Mouse (Mus musculus): ENCODE measurements around the gene Pnlip.

The Pnlip gene

GRCm38 (mm10) chr19:58652198-58652597, at the start of gene Pnlip:
Gene Pnlip, plus strand, starts transcription at chr19:58652498.
- no peak for DNase-seq

- DNase-seq = peak; percentile 16
Measured at GRCm38 (mm10) chr19:58609716-58610115, 42.6 kb upstream of the Pnlip start.

GRCm38 (mm10) chr19:58612745-58613144, 39.6 kb upstream of the Pnlip start:
- peak; percentile 30 for DNase-seq

- DNase-seq = peak; percentile 86
Measured at GRCm38 (mm10) chr19:58616606-58617005, 35.7 kb upstream of the Pnlip start.

- DNase-seq = peak; percentile 48
Measured at GRCm38 (mm10) chr19:58620661-58621060, 31.6 kb upstream of the Pnlip start.

GRCm38 (mm10) chr19:58621646-58622045, 30.7 kb upstream of the Pnlip start:
- no peak for DNase-seq

- no peak for DNase-seq
Measured at GRCm38 (mm10) chr19:58624799-58625198, 27.5 kb upstream of the Pnlip start.

- peak; percentile 19 for DNase-seq
Measured at GRCm38 (mm10) chr19:58625254-58625947, 26.9 kb upstream of the Pnlip start.

- peak; percentile 66 for DNase-seq
Measured at GRCm38 (mm10) chr19:58627406-58628337, 24.6 kb upstream of the Pnlip start.

- DNase-seq = peak; percentile 50
Measured at GRCm38 (mm10) chr19:58629351-58629773, 22.9 kb upstream of the Pnlip start.

- DNase-seq = peak; percentile 58
Measured at GRCm38 (mm10) chr19:58650036-58650435, 2.3 kb upstream of the Pnlip start.

- DNase-seq = peak; percentile 14
Measured at GRCm38 (mm10) chr19:58662098-58662497, 9.8 kb downstream of the Pnlip start.

- no peak for DNase-seq
Measured at GRCm38 (mm10) chr19:58663317-58663716, 11.0 kb downstream of the Pnlip start.

- DNase-seq = peak; percentile 25
Measured at GRCm38 (mm10) chr19:58664901-58665300, 12.6 kb downstream of the Pnlip start.

- no peak for DNase-seq
Measured at GRCm38 (mm10) chr19:58674644-58675043, 22.3 kb downstream of the Pnlip start.

- DNase-seq = peak; percentile 33
Measured at GRCm38 (mm10) chr19:58677117-58677516, 24.8 kb downstream of the Pnlip start.

GRCm38 (mm10) chr19:58688933-58689332, 36.6 kb downstream of the Pnlip start:
- DNase-seq = no peak

- peak; percentile 12 for DNase-seq
Measured at GRCm38 (mm10) chr19:58695314-58695713, 43.0 kb downstream of the Pnlip start.

GRCm38 (mm10) chr19:58696235-58696634, 43.9 kb downstream of the Pnlip start:
- DNase-seq = peak; percentile 30

GRCm38 (mm10) chr19:58704556-58704955, 52.3 kb downstream of the Pnlip start:
- DNase-seq = peak; percentile 44

GRCm38 (mm10) chr19:58708611-58709010, 56.3 kb downstream of the Pnlip start:
- DNase-seq = peak; percentile 86

GRCm38 (mm10) chr19:58717925-58718324, 65.6 kb downstream of the Pnlip start:
- DNase-seq = peak; percentile 48

GRCm38 (mm10) chr19:58720439-58720838, 68.1 kb downstream of the Pnlip start:
- no peak for DNase-seq

- peak; percentile 61 for DNase-seq
Measured at GRCm38 (mm10) chr19:58726551-58726950, 74.3 kb downstream of the Pnlip start.
